Mouse (Mus musculus): ENCODE measurements around the gene Kcnk6.
"Not testable (repeated sequence)": the region's sequence is repeated elsewhere in the genome, so short reads cannot be mapped to it uniquely, and the experiment has no call there.

Gene Kcnk6

GRCm38 (mm10) chr7:29247314-29247700 lies 15.0 kb upstream of the Kcnk6 start:
- peak; percentile 67 to 78 for DNase-seq (ENCODE audit: low spot score in 2 of 2)

GRCm38 (mm10) chr7:29246619-29247313 lies 14.5 kb upstream of the Kcnk6 start:
- no peak for DNase-seq (ENCODE audit: low spot score in 2 of 2)

DNA sequence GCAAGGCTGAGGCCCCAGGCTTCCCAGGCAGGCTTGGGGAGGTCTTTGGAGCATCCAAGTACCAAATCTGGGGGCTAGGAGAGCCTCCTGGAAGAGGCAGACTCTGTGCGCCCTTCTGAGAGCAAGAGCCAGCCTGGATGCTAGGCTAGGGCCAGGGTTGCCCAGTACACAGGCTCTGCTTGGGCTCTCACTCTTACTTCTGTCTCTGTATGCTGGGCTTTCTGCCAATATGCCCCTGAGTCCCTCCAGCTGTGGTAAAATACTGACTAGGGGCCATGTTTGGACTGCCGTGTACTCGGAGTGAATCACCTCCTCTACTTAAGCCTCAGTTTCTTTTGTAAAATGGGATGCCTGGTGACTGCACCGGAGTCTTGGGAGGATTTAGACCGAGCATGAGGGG lies 13.7 kb upstream of the Kcnk6 start:
- DNase-seq (ENCODE audit: low spot score in 2 of 2), result no peak

- DNase-seq (ENCODE audit: low spot score in 2 of 2), result no peak
These were observed 12.6 kb upstream of the Kcnk6 start for GRCm38 (mm10) chr7:29244732-29245416.

- peak; percentile 98 to 99 for DNase-seq (ENCODE audit: low spot score in 2 of 2)
These were observed 6.0 kb upstream of the Kcnk6 start, which contains the start of gene Yif1b for GRCm38 (mm10) chr7:29238019-29238967. Yif1b (plus strand) TSS chr7:29238329.

DNA sequence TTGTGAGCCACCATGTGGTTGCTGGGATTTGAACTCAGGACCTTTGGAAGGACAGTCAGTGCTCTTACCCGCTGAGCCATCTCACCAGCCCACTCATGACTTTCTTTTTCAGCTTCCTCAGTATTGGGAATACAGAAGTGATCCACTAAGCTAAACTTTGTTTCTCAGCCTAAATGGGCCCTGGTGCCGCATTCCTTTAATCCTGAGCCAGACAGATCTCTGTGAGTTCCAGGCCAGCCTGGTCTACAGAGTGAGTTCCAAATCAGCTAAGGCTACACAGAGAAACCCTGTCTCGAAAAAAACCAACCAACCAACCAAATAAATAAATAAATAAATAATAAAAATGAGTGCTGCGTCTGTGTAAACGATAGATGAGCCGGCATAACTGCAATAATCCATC lies 5.3 kb upstream of the Kcnk6 start:
- peak in 1 of 2 experiments; percentile 22 for DNase-seq (ENCODE audit: low spot score in 2 of 2)

GRCm38 (mm10) chr7:29236593-29236992 lies 4.3 kb upstream of the Kcnk6 start:
- DNase-seq (ENCODE audit: low spot score in 2 of 2), result no peak

GRCm38 (mm10) chr7:29234661-29235060 lies 2.3 kb upstream of the Kcnk6 start:
- no peak for DNase-seq (ENCODE audit: low spot score in 2 of 2)

- peak in 1 of 2 experiments; percentile 35 for DNase-seq (ENCODE audit: low spot score in 2 of 2)
These were observed 1.4 kb upstream of the Kcnk6 start for GRCm38 (mm10) chr7:29233745-29234144.

DNA sequence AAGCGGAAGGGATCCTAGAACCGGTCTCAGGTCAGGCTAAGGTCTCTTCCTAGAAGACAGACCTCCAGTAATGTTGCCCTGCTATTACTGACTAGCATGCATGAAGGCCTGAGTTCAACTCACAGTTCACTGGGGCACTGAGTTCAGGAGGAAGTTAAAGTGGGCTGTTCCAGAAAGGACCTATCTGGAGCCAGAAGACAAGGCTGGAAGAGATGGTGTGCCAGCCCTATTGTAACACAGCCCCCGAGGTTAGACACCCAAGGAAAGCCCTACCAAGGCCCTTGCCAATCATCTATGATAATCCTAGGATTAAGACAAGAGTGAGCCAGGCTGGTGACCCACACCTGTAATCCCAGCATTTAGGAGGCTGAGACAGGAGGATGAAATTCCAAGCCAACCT lies 798 bp downstream of the Kcnk6 start:
- no peak for DNase-seq (ENCODE audit: low spot score in 2 of 2)

DNA sequence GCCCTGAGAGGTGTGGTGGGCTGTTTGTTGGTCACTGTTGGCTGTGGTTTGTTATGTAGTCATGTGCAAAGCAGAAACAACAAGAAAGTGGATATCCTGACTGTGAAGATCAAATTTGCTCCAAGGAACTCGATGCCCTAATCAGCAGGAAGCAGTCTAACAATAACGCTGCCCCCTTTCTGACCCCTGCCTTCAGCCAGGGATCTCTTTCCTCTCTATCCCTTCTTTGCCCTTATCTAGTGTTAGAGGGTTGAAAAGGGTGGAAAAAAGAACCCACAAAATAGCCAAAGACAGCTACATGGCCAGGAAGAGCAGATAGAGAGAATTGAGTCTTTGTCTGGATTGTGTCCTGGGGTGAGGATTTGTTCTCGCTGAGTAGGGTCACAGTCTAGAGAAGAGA lies 1.8 kb downstream of the Kcnk6 start:
- DNase-seq (ENCODE audit: low spot score in 2 of 2), result no peak

DNA sequence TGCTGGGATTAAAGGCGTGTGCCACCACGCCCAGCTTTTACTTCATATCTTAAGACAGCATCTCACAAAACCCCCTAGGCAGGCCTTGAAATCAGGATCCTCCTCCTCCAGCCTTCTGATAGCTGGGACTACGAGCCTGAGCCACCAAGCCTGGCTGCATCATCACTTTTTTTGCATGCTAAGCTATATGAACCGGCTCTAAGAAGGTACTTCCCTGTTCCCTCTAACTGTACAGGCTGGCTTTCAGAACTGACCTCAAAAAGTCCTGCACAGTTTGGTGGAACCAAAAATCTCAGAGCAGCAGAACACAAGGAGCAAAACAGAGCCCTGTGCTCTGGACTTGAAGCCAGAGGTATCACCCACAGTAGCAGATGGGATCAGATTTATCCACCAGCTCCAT lies 4.1 kb downstream of the Kcnk6 start:
- no peak for DNase-seq (ENCODE audit: low spot score in 2 of 2)

DNA sequence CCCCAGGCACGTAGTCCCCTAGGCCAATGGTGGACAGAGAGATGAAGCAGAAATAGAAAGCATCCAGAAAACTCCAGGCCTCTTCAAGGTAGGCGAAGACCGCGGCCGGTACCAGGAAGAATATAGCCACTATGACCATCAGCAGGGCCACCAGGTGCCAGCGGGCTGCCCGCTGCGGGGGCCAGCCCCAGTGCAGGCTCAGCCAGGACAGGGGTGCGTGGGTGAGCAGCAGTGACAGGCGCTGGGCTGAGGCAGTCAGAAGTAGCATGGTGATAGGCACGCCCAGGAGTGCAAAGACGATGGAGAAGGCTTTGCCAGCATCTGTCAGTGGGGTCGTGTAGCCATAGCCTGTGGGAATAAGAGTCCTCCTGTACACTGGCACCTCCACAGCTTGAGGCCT lies 6.8 kb downstream of the Kcnk6 start:
- no peak for DNase-seq (ENCODE audit: low spot score in 2 of 2)

DNA sequence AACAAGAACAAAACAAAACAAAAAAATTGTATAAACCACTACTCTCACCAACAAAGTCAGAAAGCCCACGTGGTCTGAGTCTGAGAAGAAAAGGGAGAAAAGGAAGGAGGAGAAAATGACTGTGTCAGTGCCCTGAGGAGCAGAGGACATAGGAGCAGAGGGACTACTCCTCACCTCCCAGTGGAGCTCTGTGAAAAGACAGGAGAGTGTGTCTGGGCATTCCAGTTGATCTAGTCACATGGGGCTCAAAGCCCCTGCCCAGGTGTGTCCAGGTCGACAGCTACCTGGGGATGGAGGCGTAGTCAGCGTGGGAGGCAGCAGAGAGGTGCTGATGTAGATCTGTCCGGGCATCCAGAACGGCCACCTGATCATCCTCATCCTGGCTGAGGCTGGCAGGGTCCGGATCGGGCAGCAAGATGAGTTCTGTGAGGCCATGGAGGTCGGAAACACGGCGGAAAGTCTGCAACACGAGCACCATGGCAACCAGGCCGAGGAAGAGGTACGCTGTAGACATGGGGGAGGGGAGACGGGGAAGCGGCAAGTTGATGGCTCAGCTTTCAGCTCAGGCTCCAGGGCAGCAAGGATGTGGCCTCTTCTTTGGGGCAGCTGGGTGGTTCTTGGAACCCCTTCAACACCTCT lies 7.4 kb downstream of the Kcnk6 start:
- DNase-seq (ENCODE audit: low spot score in 2 of 2), result no peak

DNA sequence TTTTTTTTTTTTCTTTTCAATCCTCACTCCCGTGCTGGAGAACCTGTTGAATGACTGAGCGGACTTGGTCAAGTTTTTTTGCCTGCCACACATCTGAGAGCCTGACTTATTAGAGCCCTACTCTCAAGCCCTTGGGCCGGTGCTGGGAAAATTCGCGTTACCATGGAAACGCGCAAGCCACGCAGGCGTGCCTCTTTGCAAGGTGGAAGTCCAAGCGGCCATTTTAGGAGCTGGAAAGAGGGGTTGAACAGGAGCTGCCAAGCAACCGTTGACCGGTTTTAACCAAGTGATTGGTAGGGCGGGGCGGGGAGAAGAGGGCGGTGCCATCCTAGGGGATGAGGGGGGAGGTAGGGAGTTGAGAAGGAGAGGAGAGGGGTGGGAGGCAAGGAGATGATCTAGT lies 17.5 kb downstream of the Kcnk6 start:
- no peak for DNase-seq (ENCODE audit: low spot score in 2 of 2)

- DNase-seq (ENCODE audit: low spot score in 2 of 2), result no peak
These were observed 18.1 kb downstream of the Kcnk6 start for GRCm38 (mm10) chr7:29214236-29214635.

DNA sequence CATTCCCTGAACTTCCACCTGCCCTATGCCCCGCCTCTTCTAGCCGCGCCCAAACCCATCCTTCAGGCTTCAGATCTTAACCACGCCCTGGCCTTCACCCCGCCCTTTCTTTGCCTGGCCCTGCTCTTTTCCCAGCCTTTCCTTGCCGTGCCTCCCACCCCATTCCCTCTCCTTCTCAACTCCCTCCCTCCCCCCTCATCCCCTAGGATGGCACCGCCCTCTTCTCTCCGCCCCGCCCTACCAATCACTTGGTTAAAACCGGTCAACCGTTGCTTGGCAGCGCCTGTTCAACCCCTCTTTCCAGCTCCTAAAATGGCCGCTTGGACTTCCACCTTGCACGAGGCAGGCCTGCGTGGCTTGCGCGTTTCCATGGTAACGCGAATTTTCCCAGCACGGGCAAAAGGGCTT lies 18.6 kb downstream of the Kcnk6 start, which contains the start of gene Catsperg1:
TSS of gene Catsperg1 (minus strand) at position 361 of the 408 bp plus-strand sequence.
- no peak for DNase-seq (ENCODE audit: low spot score in 2 of 2)

DNA sequence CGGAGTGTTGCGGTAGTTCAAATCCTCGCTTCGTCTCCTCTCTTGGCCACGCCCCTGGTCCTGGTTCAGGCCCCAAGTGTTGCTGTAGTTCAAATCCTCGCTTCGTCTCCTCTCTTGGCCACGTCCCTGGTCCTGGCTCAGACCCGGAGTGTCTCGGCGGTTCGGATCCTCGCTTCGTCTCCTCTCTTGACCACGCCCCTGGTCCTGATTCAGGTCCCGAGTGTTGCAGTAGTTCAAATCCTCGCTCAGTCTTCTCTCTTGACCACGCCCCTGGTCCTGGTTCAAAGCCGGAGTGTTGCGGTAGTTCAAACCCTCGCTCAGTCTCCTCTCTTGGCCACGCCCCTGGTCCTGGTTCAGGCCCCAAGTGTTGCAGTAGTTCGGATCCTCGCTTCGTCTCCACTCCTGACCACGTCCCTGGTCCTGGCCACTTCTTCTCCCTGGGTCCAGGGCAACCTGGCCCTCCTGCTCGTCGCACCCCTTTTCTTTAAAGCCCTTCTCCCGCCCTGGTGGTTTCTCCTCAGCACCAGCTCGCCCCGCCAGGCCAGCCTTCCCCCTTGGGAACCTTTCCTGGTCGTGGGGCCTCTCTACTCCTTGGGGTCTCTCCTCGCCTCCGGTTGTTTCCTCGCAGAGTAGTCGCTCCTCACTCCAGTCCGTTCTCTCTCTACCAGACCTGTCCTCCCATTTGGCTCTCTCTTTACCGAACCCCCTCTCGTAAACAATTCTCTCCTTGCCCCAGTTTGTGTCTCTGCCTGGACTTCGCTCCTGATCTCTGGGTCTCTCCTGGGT lies 19.3 kb downstream of the Kcnk6 start:
- not testable (repeated sequence) for DNase-seq (ENCODE audit: low spot score in 2 of 2)

- no peak for DNase-seq (ENCODE audit: low spot score in 2 of 2)
These were observed 20.0 kb downstream of the Kcnk6 start for GRCm38 (mm10) chr7:29212199-29212765.

GRCm38 (mm10) chr7:29211415-29212198 lies 20.7 kb downstream of the Kcnk6 start:
- DNase-seq (ENCODE audit: low spot score in 2 of 2), result no peak

Data from right cerebral cortex, adult 2 months (tissue).